Mouse (Mus musculus) liver, embryonic 14.5 days (tissue): Measurements from ENCODE around the gene Ciita.

Source experiments
- CTCF ChIP-seq: IDR thresholded peaks from 2 replicates; pipeline ENCODE4 v1.5.1; 2016; ENCODE audit warnings: antibody characterized with exemption, low read depth, control low read depth
- EP300 ChIP-seq: IDR thresholded peaks from 2 replicates; pipeline ENCODE4 v1.6.1; 2016; ENCODE audit warnings: antibody characterized with exemption, low read depth

DNA sequence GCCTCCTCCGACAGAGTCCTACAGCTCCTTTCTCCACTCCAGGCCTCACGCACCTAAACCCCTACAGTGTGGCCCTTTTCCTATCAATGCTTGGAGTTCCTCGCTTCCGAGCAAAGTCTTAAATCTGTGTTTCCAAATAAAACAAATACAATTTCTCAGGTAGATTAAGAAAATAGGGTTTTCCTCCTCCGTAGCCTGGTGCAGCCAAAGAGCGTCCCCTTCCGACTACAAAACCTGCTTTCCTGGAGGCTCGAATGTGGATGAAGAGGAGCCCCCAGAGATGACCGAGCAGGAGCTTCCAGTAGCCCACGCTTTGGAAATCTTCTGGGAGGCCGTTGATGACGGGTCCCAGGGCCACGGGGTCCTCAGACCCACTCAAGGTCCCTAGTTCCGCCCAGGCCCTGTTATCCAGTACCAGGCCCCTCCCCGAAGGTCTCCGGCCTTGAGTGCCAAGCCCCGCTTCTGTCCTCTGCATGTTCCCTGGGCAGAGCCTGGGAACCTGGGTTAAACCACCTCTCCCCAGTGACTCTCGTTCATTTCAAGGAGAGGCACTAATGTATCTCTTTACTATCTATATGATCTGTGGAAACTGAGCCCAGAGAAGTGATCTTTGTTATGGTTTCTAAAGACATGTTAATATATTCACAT lies 10.8 kb downstream of the Ciita start:
- TF ChIP-seq CTCF (no peak), EP300 (no peak)
